Mouse (Mus musculus) inflammation-experienced regulatory T-cells (primary cell): ENCODE results near the gene Ccdc174. TPM values are rescaled to one million over a fixed set of nuclear protein-coding genes. Genes with fewer than 3 reads are reported as not detected.

ENCODE experiments used
- polyA plus RNA-seq, 2 experiments: library from polyadenylated mRNA; unstranded; fragments of 100-300 nt; shearing (Covaris generic); gene quantifications; one replicate each; pipeline ENCODE4 v1.2.1; 2017

The Ccdc174 gene
- polyA plus RNA-seq = 10 to 100 TPM; 31.6 to 48.3 TPM

GRCm38 (mm10) chr6:91877885-91878651 is at the start of gene Ccdc174:
Gene Ccdc174 (plus strand): TSS chr6:91878053.

GRCm38 (mm10) chr6:91902509-91902908 is 24.7 kb downstream of the Ccdc174 start, which contains the start of gene 4930590J08Rik:
Gene 4930590J08Rik (plus strand): TSS chr6:91902809.

Other genes starting within 250 kb of the Ccdc174 start
- 10 to 100 TPM; 32.2 to 52.9 TPM for gene Slc6a6, start 194.0 kb upstream of the Ccdc174 start, polyA plus RNA-seq
- 1 to 10 TPM in 1 of 2 experiments, under 1 TPM in 1; 0.18 to 1.6 TPM for gene Grip2, start 50.8 kb upstream of the Ccdc174 start, polyA plus RNA-seq
- 1 to 10 TPM in 1 of 2 experiments, under 1 TPM in 1; 0.07 to 2.6 TPM for gene 4930590J08Rik, start 24.8 kb downstream of the Ccdc174 start, polyA plus RNA-seq
- gene Fgd5, start 100.8 kb downstream of the Ccdc174 start, polyA plus RNA-seq = 1 to 10 TPM in 1 of 2 experiments, under 1 TPM in 1; 0.29 to 4.3 TPM
- 10 to 100 TPM; 59.7 to 64.9 TPM for gene Nr2c2, start 213.3 kb downstream of the Ccdc174 start, polyA plus RNA-seq